Mouse (Mus musculus): Measurements from ENCODE around the gene Mgea5.

DNA sequence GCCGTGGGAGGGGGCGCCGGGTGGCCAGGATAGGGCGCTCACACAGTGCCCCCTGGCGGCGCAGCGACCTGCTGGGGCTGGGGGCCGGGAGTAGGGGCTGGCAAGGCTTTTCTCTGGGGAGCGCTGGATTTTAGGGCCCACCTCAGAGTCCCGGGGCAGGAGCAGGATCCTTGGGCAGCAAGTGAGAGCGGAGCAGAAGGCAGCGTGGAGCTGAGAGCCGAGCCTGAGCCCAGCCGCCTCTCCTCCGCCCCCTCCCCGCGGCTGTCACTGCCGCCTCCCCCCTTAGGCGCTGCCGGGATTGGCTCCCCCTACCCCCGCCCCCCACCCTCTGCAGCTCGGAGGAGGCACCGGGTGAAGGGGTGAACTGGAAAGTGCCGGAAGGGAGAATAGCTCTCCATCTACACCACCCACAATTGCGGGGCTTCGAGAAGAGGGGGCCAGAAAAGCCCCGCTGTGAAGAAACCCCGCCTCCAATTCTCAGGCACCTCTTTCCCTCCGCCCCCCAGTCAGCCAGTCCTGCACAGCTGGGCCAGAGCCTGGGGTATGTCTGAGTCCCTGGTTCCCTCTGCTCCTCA lies 32.3 kb upstream of the Mgea5 start, which contains the start of gene Kcnip2:
- TF ChIP-seq CTCF (IDR thresholded peaks at IDR 0.05; ENCODE audit: low read depth, low read length) (peak; percentile 28), POLR2A (IDR thresholded peaks at IDR 0.05; ENCODE audit: insufficient read depth, low read length) (no peak), EP300 (IDR thresholded peaks at IDR 0.05; ENCODE audit: insufficient read depth, low read depth, low read length) (no peak)
